Mouse (Mus musculus): ENCODE data around the gene Trpm7. TPM values are rescaled to one million over a fixed set of nuclear protein-coding genes. Genes with fewer than 3 reads are reported as not detected.

The Trpm7 gene
- polyA plus RNA-seq (2015; fragmentation: Nextera tagmentation; extraction: Ambion mirVana) = 65.3 and 69.5 TPM in 2 replicates

GRCm38 (mm10) chr2:126875871-126876796 lies at the start of gene Trpm7:
Gene Trpm7, minus strand, starts transcription at chr2:126876230.
- H3K9me3 ChIP-seq = no peaks in the 10 kb centered on the region

GRCm38 (mm10) chr2:126920358-126921060 lies 44.5 kb upstream of the Trpm7 start:
- peaks cover 64% of the 10 kb centered on the region for H3K36me3 ChIP-seq
- H3K9me3 ChIP-seq = no peaks in the 10 kb centered on the region
- no peak overlapping the region for H3K27ac ChIP-seq
- ATAC-seq (ENCODE audit: low FRiP score, low read depth) = no peak
- H3K27me3 ChIP-seq = no peaks in the 10 kb centered on the region
- H3K4me3 ChIP-seq = no peak overlapping the region
- no peaks in the 10 kb centered on the region for H3K4me1 ChIP-seq
- H3K9ac ChIP-seq = no peak overlapping the region
- H3K4me2 ChIP-seq (replicated peaks) = no peak overlapping the region
- WGBS = 91% methylated on average over 12 of the region's 12 CpGs

More at GRCm38 (mm10) chr2:126875871-126876796, at the start of gene Trpm7:
- ATAC-seq (ENCODE audit: low FRiP score, low read depth) = peak; percentile 98
- H3K4me1 ChIP-seq = peaks cover 12% of the 10 kb centered on the region
- no peaks in the 10 kb centered on the region for H3K36me3 ChIP-seq
- WGBS = under 1% methylated on average over 79 of the region's 81 CpGs
- no peaks in the 10 kb centered on the region for H3K27me3 ChIP-seq
- peak within 1 kb of the TSS; percentile 93 for H3K4me3 ChIP-seq
- peak within 1 kb of the TSS; percentile 95 for H3K9ac ChIP-seq
- peak within 1 kb of the TSS; percentile 75 for H3K4me2 ChIP-seq (replicated peaks)
- peak within 1 kb of the TSS; percentile 98 for H3K27ac ChIP-seq

GRCm38 (mm10) chr2:126916236-126916635 lies 40.2 kb upstream of the Trpm7 start:
- Histone ChIP-seq H3K36me3 (peaks cover 54% of the 10 kb centered on the region), H3K9me3 (no peaks in the 10 kb centered on the region), H3K4me2 (replicated peaks) (no peak overlapping the region), H3K27me3 (no peaks in the 10 kb centered on the region), H3K4me3 (no peak overlapping the region), H3K9ac (no peak overlapping the region), H3K4me1 (no peaks in the 10 kb centered on the region), H3K27ac (no peak overlapping the region)
- no peak for ATAC-seq (ENCODE audit: low FRiP score, low read depth)
- 91% methylated on average over 1 of the region's 1 CpGs for WGBS

- no peak for ATAC-seq (ENCODE audit: low FRiP score, low read depth)
- Histone ChIP-seq H3K4me1 (no peaks in the 10 kb centered on the region), H3K36me3 (peaks cover 40% of the 10 kb centered on the region), H3K4me2 (replicated peaks) (no peak overlapping the region), H3K9me3 (no peaks in the 10 kb centered on the region), H3K27ac (no peak overlapping the region), H3K9ac (no peak overlapping the region), H3K4me3 (no peak overlapping the region), H3K27me3 (no peaks in the 10 kb centered on the region)
- WGBS = 57% methylated on average over 4 of the region's 4 CpGs
Measured at GRCm38 (mm10) chr2:126914096-126914495, 38.1 kb upstream of the Trpm7 start.

- H3K27me3 ChIP-seq = no peaks in the 10 kb centered on the region
- H3K9me3 ChIP-seq = no peaks in the 10 kb centered on the region
- 62% methylated on average over 3 of the region's 3 CpGs for WGBS
- ATAC-seq (ENCODE audit: low FRiP score, low read depth) = no peak
- no peak overlapping the region for H3K27ac ChIP-seq
- no peak overlapping the region for H3K4me3 ChIP-seq
- peaks cover 46% of the 10 kb centered on the region for H3K36me3 ChIP-seq
- H3K4me2 ChIP-seq (replicated peaks) = no peak overlapping the region
- H3K4me1 ChIP-seq = no peaks in the 10 kb centered on the region
- H3K9ac ChIP-seq = no peak overlapping the region
Measured at GRCm38 (mm10) chr2:126904162-126904561, 28.1 kb upstream of the Trpm7 start.

GRCm38 (mm10) chr2:126897511-126897910 lies 21.5 kb upstream of the Trpm7 start:
- Histone ChIP-seq H3K4me3 (no peak overlapping the region), H3K27ac (no peak overlapping the region), H3K4me2 (replicated peaks) (no peak overlapping the region), H3K9ac (no peak overlapping the region), H3K4me1 (no peaks in the 10 kb centered on the region), H3K27me3 (no peaks in the 10 kb centered on the region), H3K36me3 (peaks cover 38% of the 10 kb centered on the region), H3K9me3 (no peaks in the 10 kb centered on the region)
- 74% methylated on average over 9 of the region's 9 CpGs for WGBS
- ATAC-seq (ENCODE audit: low FRiP score, low read depth) = no peak

GRCm38 (mm10) chr2:126896941-126897340 lies 20.9 kb upstream of the Trpm7 start:
- Histone ChIP-seq H3K4me1 (no peaks in the 10 kb centered on the region), H3K27me3 (no peaks in the 10 kb centered on the region), H3K4me3 (no peak overlapping the region), H3K27ac (no peak overlapping the region), H3K4me2 (replicated peaks) (no peak overlapping the region), H3K9ac (no peak overlapping the region), H3K9me3 (no peaks in the 10 kb centered on the region), H3K36me3 (peaks cover 32% of the 10 kb centered on the region)
- WGBS = 84% methylated on average over 6 of the region's 6 CpGs
- no peak for ATAC-seq (ENCODE audit: low FRiP score, low read depth)

GRCm38 (mm10) chr2:126894245-126894644 lies 18.2 kb upstream of the Trpm7 start:
- H3K9ac ChIP-seq = no peak overlapping the region
- WGBS = 92% methylated on average over 3 of the region's 3 CpGs
- no peak overlapping the region for H3K4me2 ChIP-seq (replicated peaks)
- H3K9me3 ChIP-seq = no peaks in the 10 kb centered on the region
- H3K27ac ChIP-seq = no peak overlapping the region
- H3K4me1 ChIP-seq = no peaks in the 10 kb centered on the region
- peaks cover 14% of the 10 kb centered on the region for H3K36me3 ChIP-seq
- H3K4me3 ChIP-seq = no peak overlapping the region
- ATAC-seq (ENCODE audit: low FRiP score, low read depth) = no peak
- H3K27me3 ChIP-seq = no peaks in the 10 kb centered on the region

- no peaks in the 10 kb centered on the region for H3K27me3 ChIP-seq
- ATAC-seq (ENCODE audit: low FRiP score, low read depth) = no peak
- peaks cover 11% of the 10 kb centered on the region for H3K36me3 ChIP-seq
- no peaks in the 10 kb centered on the region for H3K4me1 ChIP-seq
- no peak overlapping the region for H3K27ac ChIP-seq
- WGBS = 94% methylated on average over 7 of the region's 7 CpGs
- H3K4me2 ChIP-seq (replicated peaks) = no peak overlapping the region
- no peak overlapping the region for H3K9ac ChIP-seq
- no peaks in the 10 kb centered on the region for H3K9me3 ChIP-seq
- no peak overlapping the region for H3K4me3 ChIP-seq
Measured at GRCm38 (mm10) chr2:126892316-126892715, 16.3 kb upstream of the Trpm7 start.

GRCm38 (mm10) chr2:126891743-126892142 lies 15.7 kb upstream of the Trpm7 start:
- no peak overlapping the region for H3K4me3 ChIP-seq
- no peak for ATAC-seq (ENCODE audit: low FRiP score, low read depth)
- H3K9me3 ChIP-seq = no peaks in the 10 kb centered on the region
- no peak overlapping the region for H3K9ac ChIP-seq
- H3K4me2 ChIP-seq (replicated peaks) = no peak overlapping the region
- no peak overlapping the region for H3K27ac ChIP-seq
- no peaks in the 10 kb centered on the region for H3K27me3 ChIP-seq
- H3K36me3 ChIP-seq = peaks cover 11% of the 10 kb centered on the region
- H3K4me1 ChIP-seq = no peaks in the 10 kb centered on the region

- WGBS = 53% methylated on average over 3 of the region's 3 CpGs
- no peaks in the 10 kb centered on the region for H3K27me3 ChIP-seq
- no peak overlapping the region for H3K9ac ChIP-seq
- no peak overlapping the region for H3K27ac ChIP-seq
- H3K36me3 ChIP-seq = no peaks in the 10 kb centered on the region
- H3K9me3 ChIP-seq = no peaks in the 10 kb centered on the region
- H3K4me1 ChIP-seq = no peaks in the 10 kb centered on the region
- no peak for ATAC-seq (ENCODE audit: low FRiP score, low read depth)
- H3K4me2 ChIP-seq (replicated peaks) = no peak overlapping the region
- H3K4me3 ChIP-seq = no peak overlapping the region
Measured at GRCm38 (mm10) chr2:126887141-126887540, 11.1 kb upstream of the Trpm7 start.

GRCm38 (mm10) chr2:126885871-126886270 lies 9.8 kb upstream of the Trpm7 start:
- Histone ChIP-seq H3K36me3 (no peaks in the 10 kb centered on the region), H3K4me1 (no peaks in the 10 kb centered on the region), H3K9me3 (no peaks in the 10 kb centered on the region), H3K4me2 (replicated peaks) (no peak overlapping the region), H3K4me3 (no peak overlapping the region), H3K9ac (no peak overlapping the region), H3K27me3 (no peaks in the 10 kb centered on the region), H3K27ac (no peak overlapping the region)
- whole genome bisulfite sequencing = 72% methylated on average over 2 of the region's 2 CpGs
- no peak for ATAC-seq (ENCODE audit: low FRiP score, low read depth)

Data from limb, embryonic 13.5 days (tissue).